In the genomic region with DNA sequence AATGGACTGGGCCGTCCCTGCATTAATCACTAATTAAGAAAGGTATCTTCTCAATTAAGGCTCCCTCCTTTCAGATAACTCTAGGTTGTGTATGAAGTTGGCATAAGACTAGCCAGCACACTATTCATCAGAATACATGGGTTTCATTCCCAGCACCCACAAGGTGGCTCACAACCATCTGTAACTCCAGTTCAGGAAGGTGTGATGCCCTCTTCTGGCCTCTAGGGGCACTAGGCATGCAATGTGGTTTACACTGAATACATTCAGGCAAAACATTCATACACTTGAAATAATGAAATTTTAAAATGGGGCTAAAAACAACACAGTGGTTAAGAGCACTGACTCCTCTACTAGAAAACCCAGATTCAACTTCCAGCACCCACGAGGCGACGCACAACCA, we compare ENCODE assay signal across 8 mouse cellular contexts.
DNase-seq lines count a peak whose midpoint lies in the region.

No protein-coding gene starts in this region.

- DNase-seq in cerebellum, adult 18-20 months, result peak; percentile 37 to 61
- DNase-seq in cerebellum, postnatal 4 days (ENCODE audit: low spot score in 2 of 2), result no peak
- DNase-seq in right cerebral cortex, adult 18-20 months, result peak; percentile 30
- no peak for DNase-seq in right cerebral cortex, postnatal 36 days (ENCODE audit: low spot score in 2 of 2)
- DNase-seq in kidney, postnatal 25 days, result peak; percentile 59 to 64
- peak; percentile 58 for DNase-seq in retina, embryonic 14.5 days (ENCODE audit: low spot score)
- no peak for DNase-seq in right cerebral cortex, postnatal 14 days
- no peak for DNase-seq in frontal cortex, postnatal 25 days (ENCODE audit: low spot score in 2 of 2)

Comparison
In these comparisons a context has a peak if more than half of its experiments do, and no peak if none do; other contexts are left out.
1. DNase-seq: peak in cerebellum, adult 18-20 months (2 of 2), right cerebral cortex, adult 18-20 months (single experiment), kidney, postnatal 25 days (2 of 2) and retina, embryonic 14.5 days (single experiment); none in cerebellum, postnatal 4 days (0 of 2), right cerebral cortex, postnatal 36 days (0 of 2), right cerebral cortex, postnatal 14 days (single experiment) and frontal cortex, postnatal 25 days (0 of 2).